Mouse (Mus musculus) left cerebral cortex, adult 18-20 months (tissue): ENCODE measurements at regions not wholly inside any gene's neighbourhood (a gene's known extent, or its start where the extent isn't known, plus 50 kb on each side); places are given as distances from the start of the nearest gene placed in this dataset.
"Not testable (repeated sequence)": the region's sequence is repeated elsewhere in the genome, so short reads cannot be mapped to it uniquely, and the experiment has no call there.

Experiments
- DNase-seq, 2 experiments: peaks; one replicate each; pipeline ENCODE4 v3.0.0; 2021 to 2022; ENCODE audit warnings: low spot score in 2 of 2, mixed read lengths in 1 of 2

GRCm38 (mm10) chr15:32749971-32750370, 505.4 kb downstream of the Sema5a start:
- DNase-seq, result no peak

GRCm38 (mm10) chr15:32751991-32752390, 507.4 kb downstream of the Sema5a start:
- DNase-seq, result no peak

GRCm38 (mm10) chr15:32760141-32760540, 515.5 kb downstream of the Sema5a start:
- no peak for DNase-seq

- peak; percentile 5 to 31 for DNase-seq
Measured at GRCm38 (mm10) chr15:32766011-32766701, 521.5 kb downstream of the Sema5a start.

GRCm38 (mm10) chr15:32766746-32767471, 522.3 kb downstream of the Sema5a start:
- DNase-seq, result no peak

- not testable (repeated sequence) for DNase-seq
Measured at GRCm38 (mm10) chr15:32778226-32778598, 533.6 kb downstream of the Sema5a start.

- DNase-seq, result peak; percentile 67 to 78
Measured at GRCm38 (mm10) chr15:32778599-32779273, 534.1 kb downstream of the Sema5a start.

- peak in 1 of 2 experiments; percentile 51 for DNase-seq
Measured at GRCm38 (mm10) chr15:32779274-32779615, 534.6 kb downstream of the Sema5a start.

- DNase-seq, result not testable (repeated sequence)
Measured at GRCm38 (mm10) chr15:32781609-32782008, 537.0 kb downstream of the Sema5a start.

- no peak for DNase-seq
Measured at GRCm38 (mm10) chr15:32799222-32799621, 554.6 kb downstream of the Sema5a start.

GRCm38 (mm10) chr15:32810849-32811632, 566.4 kb downstream of the Sema5a start:
- no peak for DNase-seq

- no peak for DNase-seq
Measured at GRCm38 (mm10) chr15:32839966-32840365, 595.4 kb downstream of the Sema5a start.
